Mouse (Mus musculus): ENCODE data around the gene Fam184a. TPM values are rescaled to one million over a fixed set of nuclear protein-coding genes. Genes with fewer than 3 reads are reported as not detected.
A peak's percentile ranks its signal among the peaks of the same experiment; 100 is the strongest.

The Fam184a gene
- polyA plus RNA-seq, 1 experiment from 2014 or later, result 5.5 TPM

- Histone ChIP-seq H3K4me1 (peaks cover 13% of the 10 kb centered on the region), H3K9ac (peak within 1 kb of the TSS; percentile 90), H3K4me2 (replicated peaks) (peak within 1 kb of the TSS; percentile 69), H3K27ac (replicated peaks) (peak within 1 kb of the TSS; percentile 99), H3K4me3 (replicated peaks) (peak within 1 kb of the TSS; percentile 88), H3K9me3 (replicated peaks) (no peaks in the 10 kb centered on the region), H3K27me3 (no peaks in the 10 kb centered on the region), H3K36me3 (no peaks in the 10 kb centered on the region)
- peak; percentile 97 for ATAC-seq (ENCODE audit: insufficient number of reproducible peaks, low FRiP score, low TSS enrichment, low read depth)
- under 1% methylated on average over 52 of the region's 52 CpGs for WGBS
Observed at GRCm38 (mm10) chr10:53596677-53597120, 154.2 kb downstream of the Fam184a start, which contains the start of gene Asf1a. Gene Asf1a, plus strand, starts transcription at chr10:53596757.

- peak; percentile 94 for ATAC-seq (ENCODE audit: insufficient number of reproducible peaks, low FRiP score, low TSS enrichment, low read depth)
- H3K4me2 ChIP-seq (replicated peaks), result peak overlapping the region; percentile 69
- no peaks in the 10 kb centered on the region for H3K9me3 ChIP-seq (replicated peaks)
- H3K4me1 ChIP-seq, result peaks cover 13% of the 10 kb centered on the region
- peak overlapping the region; percentile 70 for H3K9ac ChIP-seq
- H3K4me3 ChIP-seq (replicated peaks), result peak overlapping the region; percentile 88
- 3% methylated on average over 27 of the region's 27 CpGs for WGBS
- H3K27me3 ChIP-seq, result no peaks in the 10 kb centered on the region
- H3K36me3 ChIP-seq, result no peaks in the 10 kb centered on the region
- peak overlapping the region; percentile 99 for H3K27ac ChIP-seq (replicated peaks)
Observed at GRCm38 (mm10) chr10:53595744-53596676, 154.9 kb downstream of the Fam184a start.

GRCm38 (mm10) chr10:53585777-53586176 is 165.1 kb downstream of the Fam184a start:
- Histone ChIP-seq H3K27me3 (no peaks in the 10 kb centered on the region), H3K4me3 (replicated peaks) (no peak overlapping the region), H3K4me2 (replicated peaks) (no peak overlapping the region), H3K9ac (no peak overlapping the region), H3K9me3 (replicated peaks) (no peaks in the 10 kb centered on the region), H3K36me3 (no peaks in the 10 kb centered on the region), H3K27ac (replicated peaks) (no peak overlapping the region), H3K4me1 (no peaks in the 10 kb centered on the region)
- no peak for ATAC-seq (ENCODE audit: insufficient number of reproducible peaks, low FRiP score, low TSS enrichment, low read depth)
- WGBS, result 79% methylated on average over 3 of the region's 3 CpGs

Other genes with a start within 250 kb of the Fam184a start
- 83.2 and 84.7 TPM in 2 replicates for gene Asf1a, start 154.4 kb downstream of the Fam184a start, polyA plus RNA-seq (2015; fragmentation: Nextera tagmentation; extraction: Ambion mirVana)
- gene Mcm9, start 120.7 kb downstream of the Fam184a start, polyA plus RNA-seq (2015; fragmentation: Nextera tagmentation; extraction: Ambion mirVana), result 9.4 and 10.9 TPM in 2 replicates